Comparison of ENCODE assay signal across 7 mouse cellular contexts in the genomic region with DNA sequence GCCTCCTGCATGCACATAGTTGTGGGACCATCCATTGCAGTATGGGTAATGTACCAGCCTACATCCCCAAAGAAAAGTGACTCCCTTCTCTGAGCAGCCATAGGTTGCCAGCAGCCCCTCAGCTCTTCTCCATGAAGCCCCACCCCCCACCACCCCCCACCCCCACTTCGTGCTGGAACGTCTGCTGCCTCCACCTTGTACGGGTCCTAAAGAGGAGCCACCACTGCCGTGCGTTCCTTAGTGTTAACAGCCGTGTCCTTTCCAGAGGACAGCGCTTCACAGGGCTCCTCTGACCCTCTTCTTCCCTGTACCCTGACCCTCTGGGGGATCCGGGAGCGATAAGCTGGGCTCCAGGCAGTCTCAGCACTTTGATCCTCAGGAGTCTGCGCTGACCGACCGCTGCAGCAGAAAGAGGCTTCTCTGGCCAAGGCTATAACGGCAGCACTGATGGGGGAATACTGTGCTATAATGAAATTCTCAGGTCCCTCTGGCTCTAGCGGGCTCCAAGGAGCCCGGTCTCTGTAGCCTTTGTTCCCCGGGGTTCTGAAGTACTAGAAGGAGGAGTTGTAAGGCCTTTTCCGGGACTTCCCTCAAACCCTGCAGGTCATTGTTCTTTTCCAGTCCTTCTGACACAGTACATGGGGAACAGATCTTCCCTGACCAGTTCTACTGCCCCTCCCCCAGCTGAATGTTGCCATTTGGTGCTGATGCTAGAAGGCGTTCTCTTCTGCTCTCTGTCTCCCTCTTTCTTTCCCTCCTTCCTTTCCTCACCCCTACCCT. TPM values are rescaled to one million over a fixed set of nuclear protein-coding genes. Genes with fewer than 3 reads are reported as not detected.
A peak's percentile ranks its signal among the peaks of the same experiment; 100 is the strongest.
DNase-seq lines count a peak whose midpoint lies in the region; ATAC-seq lines count a peak whose summit lies in the region.

No protein-coding gene starts in this region.

- peak; percentile 80 to 85 for DNase-seq in cerebellum, postnatal 14 days
- DNase-seq in kidney, postnatal 14 days, result peak; percentile 27
- DNase-seq in midbrain, embryonic 11.5 days (ENCODE audit: low spot score, missing footprints), result peak; percentile 96
- peak; percentile 26 to 27 for DNase-seq in thymus, postnatal 36 days

- ATAC-seq in megakaryocyte, adult 5-6 weeks (ENCODE audit: poor library complexity, severe bottlenecking), result no peak
- ATAC-seq in forebrain, embryonic 16.5 days, result peak; percentile 81
- peak; percentile 80 for ATAC-seq in midbrain, embryonic 11.5 days (ENCODE audit: low FRiP score)

- H3K27ac ChIP-seq in forebrain, embryonic 16.5 days (ENCODE audit: low read length), result peak overlapping the region; percentile 68
- peak overlapping the region; percentile 73 for H3K27ac ChIP-seq in midbrain, embryonic 11.5 days (ENCODE audit: low read depth, low read length)

- H3K4me2 ChIP-seq in forebrain, embryonic 16.5 days (ENCODE audit: low read length), result peak overlapping the region; percentile 73
- H3K4me2 ChIP-seq in midbrain, embryonic 11.5 days, result peak overlapping the region; percentile 61

- H3K27me3 ChIP-seq in megakaryocyte, embryonic 14.5 days (replicated peaks), result peaks cover 17% of the 10 kb centered on the region
- no peaks in the 10 kb centered on the region for H3K27me3 ChIP-seq in forebrain, embryonic 16.5 days (replicated peaks; ENCODE audit: control insufficient read depth, insufficient read depth, low read length)
- no peaks in the 10 kb centered on the region for H3K27me3 ChIP-seq in midbrain, embryonic 11.5 days (ENCODE audit: control insufficient read depth, insufficient read depth, low read length)

- under 1% methylated on average over 18 of the region's 18 CpGs for WGBS in forebrain, embryonic 16.5 days
- under 1% methylated on average over 18 of the region's 18 CpGs for WGBS in midbrain, embryonic 11.5 days

- H3K9me3 ChIP-seq in megakaryocyte, embryonic 14.5 days, result no peaks in the 10 kb centered on the region
- no peaks in the 10 kb centered on the region for H3K9me3 ChIP-seq in forebrain, embryonic 16.5 days (ENCODE audit: control insufficient read depth, low read length)
- no peaks in the 10 kb centered on the region for H3K9me3 ChIP-seq in midbrain, embryonic 11.5 days (ENCODE audit: control insufficient read depth, low read length)

- peak overlapping the region; percentile 68 for H3K9ac ChIP-seq in forebrain, embryonic 16.5 days (replicated peaks; ENCODE audit: low read depth, low read length)
- peak overlapping the region; percentile 68 for H3K9ac ChIP-seq in midbrain, embryonic 11.5 days (ENCODE audit: low read length)

- H3K4me1 ChIP-seq in megakaryocyte, embryonic 14.5 days, result peaks cover 23% of the 10 kb centered on the region
- peaks cover 11% of the 10 kb centered on the region for H3K4me1 ChIP-seq in forebrain, embryonic 16.5 days (replicated peaks; ENCODE audit: control insufficient read depth, insufficient read depth, low read length)
- H3K4me1 ChIP-seq in midbrain, embryonic 11.5 days (ENCODE audit: control insufficient read depth, insufficient read depth, low read length), result peaks cover 8% of the 10 kb centered on the region

- peak overlapping the region; percentile 83 for H3K4me3 ChIP-seq in megakaryocyte, embryonic 14.5 days (replicated peaks)
- peak overlapping the region; percentile 49 for H3K4me3 ChIP-seq in forebrain, embryonic 16.5 days (replicated peaks; ENCODE audit: low read length)
- peak overlapping the region; percentile 31 for H3K4me3 ChIP-seq in midbrain, embryonic 11.5 days (ENCODE audit: low read depth, low read length)

- no peaks in the 10 kb centered on the region for H3K36me3 ChIP-seq in megakaryocyte, embryonic 14.5 days (replicated peaks; ENCODE audit: low read length)
- H3K36me3 ChIP-seq in forebrain, embryonic 16.5 days (ENCODE audit: control insufficient read depth, insufficient read depth), result no peaks in the 10 kb centered on the region
- no peaks in the 10 kb centered on the region for H3K36me3 ChIP-seq in midbrain, embryonic 11.5 days (ENCODE audit: control insufficient read depth, insufficient read depth, low read length)

RNA-seq across cellular contexts. Expression of a gene that starts 10.1 kb away (rescaled TPM):
- polyA plus RNA-seq in megakaryocyte, embryonic 14.5 days (2012; ENCODE audit: insufficient read depth, low replicate concordance), result 45.3 and 47.2 TPM in 2 replicates
- total RNA-seq in megakaryocyte, adult 5-6 weeks (2015), result 14.7 and 26.0 TPM in 2 replicates
- 15.3 and 22.6 TPM in 2 replicates for total RNA-seq in megakaryocyte, adult 5-6 weeks (2017)
- 105 and 108 TPM in 2 replicates for polyA plus RNA-seq in forebrain, embryonic 16.5 days (2015; fragmentation: Nextera tagmentation; extraction: Ambion mirVana)
- polyA plus RNA-seq in midbrain, embryonic 11.5 days (2014; fragmentation: Nextera tagmentation; extraction: Ambion mirVana), result 137 and 139 TPM in 2 replicates

RNA-seq across cellular contexts. Expression of a gene that starts 27.0 kb away (rescaled TPM):
- 1.1 and 21.3 TPM in 2 replicates for polyA plus RNA-seq in megakaryocyte, embryonic 14.5 days (2012; ENCODE audit: insufficient read depth, low replicate concordance)
- total RNA-seq in megakaryocyte, adult 5-6 weeks (2015), result 43.9 and 48.7 TPM in 2 replicates
- total RNA-seq in megakaryocyte, adult 5-6 weeks (2017), result 50.6 and 51.6 TPM in 2 replicates
- polyA plus RNA-seq in forebrain, embryonic 16.5 days (2015; fragmentation: Nextera tagmentation; extraction: Ambion mirVana), result 25.9 and 29.2 TPM in 2 replicates
- 35.3 and 41.9 TPM in 2 replicates for polyA plus RNA-seq in midbrain, embryonic 11.5 days (2014; fragmentation: Nextera tagmentation; extraction: Ambion mirVana)

RNA-seq across cellular contexts. Expression of a gene that starts 49.9 kb away (rescaled TPM):
- 1.0 and 2.6 TPM in 2 replicates for polyA plus RNA-seq in megakaryocyte, embryonic 14.5 days (2012; ENCODE audit: insufficient read depth, low replicate concordance)
- total RNA-seq in megakaryocyte, adult 5-6 weeks (2015), result 0.11 and 0.54 TPM in 2 replicates
- total RNA-seq in megakaryocyte, adult 5-6 weeks (2017), result 0.57 and 0.73 TPM in 2 replicates
- 8.1 and 8.2 TPM in 2 replicates for polyA plus RNA-seq in forebrain, embryonic 16.5 days (2015; fragmentation: Nextera tagmentation; extraction: Ambion mirVana)
- 24.3 and 25.1 TPM in 2 replicates for polyA plus RNA-seq in midbrain, embryonic 11.5 days (2014; fragmentation: Nextera tagmentation; extraction: Ambion mirVana)

RNA-seq across cellular contexts. Expression of a gene that starts 51.5 kb away (rescaled TPM):
- 0.30 and 2.1 TPM in 2 replicates for polyA plus RNA-seq in megakaryocyte, embryonic 14.5 days (2012; ENCODE audit: insufficient read depth, low replicate concordance)
- not detected in 2 replicates for total RNA-seq in megakaryocyte, adult 5-6 weeks (2015)
- not detected in 2 replicates for total RNA-seq in megakaryocyte, adult 5-6 weeks (2017)
- polyA plus RNA-seq in forebrain, embryonic 16.5 days (2015; fragmentation: Nextera tagmentation; extraction: Ambion mirVana), result 21.0 and 27.7 TPM in 2 replicates
- polyA plus RNA-seq in midbrain, embryonic 11.5 days (2014; fragmentation: Nextera tagmentation; extraction: Ambion mirVana), result 33.6 and 34.4 TPM in 2 replicates

Comparison
In these comparisons a context has a peak if more than half of its experiments do, and no peak if none do; other contexts are left out.
1. H3K4me3 ChIP-seq: peak in every context shown above with its lines; median percentile 83 in megakaryocyte, embryonic 14.5 days; 49 in forebrain, embryonic 16.5 days; 31 in midbrain, embryonic 11.5 days.
2. DNase-seq: peak in every context shown above with its lines; median percentile 96 in midbrain, embryonic 11.5 days; 82 in cerebellum, postnatal 14 days; 27 in kidney, postnatal 14 days; 26 in thymus, postnatal 36 days.